Mouse (Mus musculus): Measurements from ENCODE around the gene Uts2r.

- TF ChIP-seq POLR2A (IDR thresholded peaks at IDR 0.05; ENCODE audit: borderline replicate concordance, insufficient read depth, low read length) (no peak), CTCF (IDR thresholded peaks at IDR 0.05; ENCODE audit: borderline replicate concordance, insufficient read depth, low read depth, low read length) (no peak)
These were observed 33.3 kb downstream of the Uts2r start for GRCm38 (mm10) chr11:121193415-121193814.
